Mouse (Mus musculus) stomach, embryonic 15.5 days (tissue): ENCODE data around the gene Pla1a. TPM values are rescaled to one million over a fixed set of nuclear protein-coding genes. Genes with fewer than 3 reads are reported as not detected.

Experiments
- ATAC-seq: fragments of 200-750 bp; cut with Nextera tagmentation; 2 replicates; pipeline ENCODE4 v1.8.0; 2017; ENCODE audit warnings: low read depth, moderate number of reproducible peaks, moderate TSS enrichment; ENCODE audit not compliant: insufficient read depth, low FRiP score
- H3K27ac ChIP-seq: fragments of 300-500 bp; sonication (generic); 2 replicates; pipeline ENCODE4 v1.5.1; 2015; ENCODE audit warnings: mild to moderate bottlenecking, inconsistent platforms
- H3K27me3 ChIP-seq: fragments of 300-500 bp; sonication (generic); replicated peaks from 2 replicates; pipeline ENCODE4 v1.6.1; 2015; ENCODE audit warnings: inconsistent platforms
- H3K36me3 ChIP-seq: fragments of 300-500 bp; sonication (generic); 2 replicates; pipeline ENCODE4 v1.6.1; 2015; ENCODE audit warnings: inconsistent platforms
- H3K4me1 ChIP-seq: fragments of 300-500 bp; sonication (generic); 2 replicates; pipeline ENCODE4 v1.6.1; 2015; ENCODE audit warnings: inconsistent platforms
- H3K4me2 ChIP-seq: fragments of 300-500 bp; sonication (generic); 2 replicates; pipeline ENCODE4 v1.6.1; 2015; ENCODE audit warnings: mild to moderate bottlenecking, inconsistent platforms
- H3K4me3 ChIP-seq: fragments of 300-500 bp; sonication (generic); replicated peaks from 2 replicates; pipeline ENCODE4 v1.5.1; 2015; ENCODE audit warnings: inconsistent platforms
- H3K9ac ChIP-seq: fragments of 300-500 bp; sonication (generic); 2 replicates; pipeline ENCODE4 v1.6.1; 2015; ENCODE audit warnings: inconsistent platforms
- H3K9me3 ChIP-seq: fragments of 300-500 bp; sonication (generic); 2 replicates; pipeline ENCODE4 v1.6.1; 2016; ENCODE audit warnings: inconsistent platforms
- whole genome bisulfite sequencing: fragments of 180-500 bp; shearing (Covaris S2); methylation state at CpG from one replicate; pipeline ENCODE4 v1.1.7; 2015; 5-methylcytosine and 5-hydroxymethylcytosine counted together
- polyA plus RNA-seq: library from polyadenylated mRNA; unstranded; fragments of >200 nt; fragmentation: Nextera tagmentation; extraction: Ambion mirVana; gene quantifications from 2 replicates; pipeline ENCODE4 v1.2.1, GENCODE M21; 2015

Gene Pla1a
- polyA plus RNA-seq, 1 experiment from 2014 or later: 3.2 TPM

DNA sequence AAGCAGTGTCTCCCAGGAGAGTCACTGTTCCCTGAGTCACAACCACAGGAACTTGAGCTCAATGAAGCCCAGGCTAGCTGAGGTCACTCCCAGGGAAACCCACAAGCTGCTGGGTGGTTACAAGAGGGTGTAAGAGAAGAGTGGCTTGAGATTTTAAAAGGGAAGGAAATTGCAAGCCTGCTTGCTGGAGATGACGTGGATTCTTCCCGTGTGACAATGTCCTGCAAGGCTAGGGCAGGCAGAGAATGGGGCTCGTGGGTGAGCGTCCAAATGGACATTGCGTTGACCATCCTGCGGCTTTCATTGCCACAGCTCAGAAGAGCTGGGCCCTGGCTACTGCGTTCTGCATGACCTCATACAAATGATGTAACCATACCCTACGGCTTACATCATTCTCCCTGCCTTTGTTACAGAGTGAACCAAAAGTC, 38.7 kb downstream of the Pla1a start:
- H3K36me3 ChIP-seq: no peaks in the 10 kb centered on the region
- ATAC-seq: no peak
- H3K4me1 ChIP-seq: peaks cover 6% of the 10 kb centered on the region
- H3K4me2 ChIP-seq: no peak overlapping the region
- H3K9me3 ChIP-seq: no peaks in the 10 kb centered on the region
- H3K27ac ChIP-seq: no peak overlapping the region
- H3K4me3 ChIP-seq: no peak overlapping the region
- WGBS: 85% methylated on average over 8 of the region's 8 CpGs
- no peaks in the 10 kb centered on the region for H3K27me3 ChIP-seq
- H3K9ac ChIP-seq: no peak overlapping the region

DNA sequence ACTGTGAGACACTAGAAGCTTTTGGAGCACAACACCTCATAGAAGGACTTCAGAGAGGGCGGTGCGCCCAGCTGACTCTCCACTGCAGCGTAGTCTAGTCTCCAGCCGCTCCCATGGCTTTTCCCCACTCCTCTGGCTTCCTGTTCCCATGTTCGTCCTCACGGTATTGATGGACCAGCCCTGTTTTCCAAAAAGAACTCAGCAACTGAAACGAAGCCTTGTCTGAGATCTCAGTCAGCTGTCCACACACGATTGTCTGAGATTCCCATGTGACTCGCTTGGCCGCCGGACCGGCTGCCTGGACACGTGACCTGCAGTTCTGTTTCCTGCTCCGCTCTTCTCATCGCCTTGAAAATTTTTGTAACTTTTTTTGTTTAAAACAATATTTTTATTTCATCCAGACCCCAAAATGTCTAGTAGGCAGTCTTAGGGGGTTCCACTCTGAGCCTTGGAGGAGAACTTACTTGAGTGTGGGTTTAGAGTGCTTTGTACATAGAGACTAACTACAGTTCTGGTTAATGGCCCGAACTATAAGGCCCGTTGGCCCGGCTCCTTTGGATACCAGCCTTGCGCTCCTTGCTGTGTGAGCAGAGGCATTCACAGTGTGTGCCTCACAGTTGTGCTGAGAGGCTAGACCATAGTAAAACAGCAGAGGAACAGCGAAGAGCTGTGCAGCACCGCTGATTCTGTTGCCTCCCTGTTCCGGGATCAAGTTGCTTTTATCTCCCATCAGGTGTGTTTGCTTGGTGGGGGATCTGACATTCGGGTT, 40.6 kb downstream of the Pla1a start:
- Histone ChIP-seq H3K27ac (no peak overlapping the region), H3K4me3 (no peak overlapping the region), H3K4me2 (no peak overlapping the region), H3K27me3 (no peaks in the 10 kb centered on the region), H3K4me1 (peaks cover 4% of the 10 kb centered on the region), H3K9me3 (no peaks in the 10 kb centered on the region), H3K9ac (no peak overlapping the region), H3K36me3 (no peaks in the 10 kb centered on the region)
- WGBS: 70% methylated on average over 23 of the region's 23 CpGs
- no peak for ATAC-seq

GRCm38 (mm10) chr16:38390322-38390721, 42.6 kb downstream of the Pla1a start:
- Histone ChIP-seq H3K9me3 (no peaks in the 10 kb centered on the region), H3K4me1 (no peaks in the 10 kb centered on the region), H3K27me3 (no peaks in the 10 kb centered on the region), H3K4me3 (no peak overlapping the region), H3K4me2 (no peak overlapping the region), H3K27ac (no peak overlapping the region), H3K9ac (no peak overlapping the region), H3K36me3 (no peaks in the 10 kb centered on the region)
- ATAC-seq: no peak
- 86% methylated on average over 7 of the region's 7 CpGs for WGBS

DNA sequence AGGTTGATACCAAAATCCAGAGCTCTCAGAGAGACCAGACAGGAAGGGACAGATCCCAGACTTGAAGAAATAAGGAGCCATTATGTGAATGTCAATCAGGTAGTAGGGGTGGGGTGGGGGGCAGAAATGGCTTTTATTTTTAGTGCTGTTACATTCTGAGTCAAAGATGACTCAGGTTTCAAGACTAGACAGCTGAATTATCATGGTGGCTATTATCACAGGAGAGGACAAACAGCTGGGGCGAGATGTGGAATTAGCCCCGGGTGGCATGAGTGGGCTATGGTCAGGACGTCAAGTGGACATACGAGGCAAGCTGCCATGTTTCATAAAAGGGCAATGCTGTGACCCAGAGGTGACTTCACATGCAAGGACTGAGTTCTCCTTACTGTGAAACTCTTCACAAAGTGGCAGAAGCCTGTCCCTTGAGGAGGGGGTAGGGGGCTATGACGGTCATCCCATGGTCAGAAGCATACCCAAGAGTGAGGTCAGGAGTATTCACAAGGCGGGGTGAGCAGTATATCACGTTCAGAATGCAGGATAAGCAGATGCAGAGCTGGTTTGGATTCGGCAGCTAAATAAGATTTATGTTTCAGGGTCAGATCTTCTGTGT, 43.6 kb downstream of the Pla1a start:
- Histone ChIP-seq H3K36me3 (no peaks in the 10 kb centered on the region), H3K9ac (no peak overlapping the region), H3K27ac (no peak overlapping the region), H3K4me2 (no peak overlapping the region), H3K4me1 (no peaks in the 10 kb centered on the region), H3K9me3 (no peaks in the 10 kb centered on the region), H3K27me3 (no peaks in the 10 kb centered on the region), H3K4me3 (no peak overlapping the region)
- ATAC-seq: no peak
- WGBS: 74% methylated on average over 8 of the region's 8 CpGs

DNA sequence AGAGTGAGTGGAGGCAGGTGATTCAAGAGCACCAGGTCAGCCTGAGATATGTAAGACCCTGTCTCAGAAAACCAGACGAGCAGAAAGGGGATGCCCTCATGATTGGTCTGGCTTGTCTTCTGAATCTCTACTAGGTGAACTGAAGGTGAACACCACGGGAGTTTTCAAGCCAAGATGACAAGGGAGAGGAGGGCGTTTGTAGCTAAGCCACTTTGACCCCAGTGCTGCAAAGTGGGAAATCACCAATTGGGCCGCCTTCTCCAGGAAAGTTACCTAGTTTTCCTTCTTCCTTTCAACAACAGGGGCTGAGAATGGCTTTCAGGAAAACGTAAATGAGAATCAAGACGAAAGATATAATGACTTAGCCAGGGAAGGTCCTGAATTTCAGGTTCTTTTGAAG, 44.2 kb downstream of the Pla1a start:
- WGBS: 74% methylated on average over 6 of the region's 6 CpGs
- Histone ChIP-seq H3K4me2 (no peak overlapping the region), H3K9me3 (no peaks in the 10 kb centered on the region), H3K27ac (no peak overlapping the region), H3K36me3 (no peaks in the 10 kb centered on the region), H3K27me3 (no peaks in the 10 kb centered on the region), H3K4me1 (no peaks in the 10 kb centered on the region), H3K4me3 (no peak overlapping the region), H3K9ac (no peak overlapping the region)
- no peak for ATAC-seq

DNA sequence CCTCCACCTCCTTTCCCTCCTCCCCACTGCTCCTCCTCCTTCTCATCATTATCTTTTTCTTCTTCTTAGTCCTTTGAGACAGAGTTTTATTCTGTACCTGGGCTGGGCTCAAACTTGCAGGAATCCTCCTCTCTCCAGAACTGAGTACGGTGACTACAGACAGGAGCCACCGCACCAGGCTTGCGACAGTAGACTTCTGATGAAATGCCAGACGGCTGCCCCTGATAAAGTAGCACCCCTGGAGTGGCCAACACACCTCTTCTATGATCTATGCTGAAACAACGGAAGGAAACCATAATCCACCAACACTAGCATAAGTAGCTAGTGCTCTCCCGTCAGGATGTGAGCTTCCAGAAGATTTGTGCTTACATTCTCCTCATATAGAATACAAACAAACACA, 45.6 kb downstream of the Pla1a start:
- no peak; the same call in 1 of the 2 replicates for ATAC-seq
- WGBS: 86% methylated on average over 6 of the region's 6 CpGs
- no peaks in the 10 kb centered on the region for H3K9me3 ChIP-seq
- no peaks in the 10 kb centered on the region for H3K27me3 ChIP-seq
- no peaks in the 10 kb centered on the region for H3K36me3 ChIP-seq
- H3K4me2 ChIP-seq: no peak overlapping the region
- H3K27ac ChIP-seq: no peak overlapping the region
- no peak overlapping the region for H3K4me3 ChIP-seq
- H3K9ac ChIP-seq: no peak overlapping the region
- H3K4me1 ChIP-seq: no peaks in the 10 kb centered on the region

GRCm38 (mm10) chr16:38385700-38386099, 47.2 kb downstream of the Pla1a start:
- Histone ChIP-seq H3K4me3 (no peak overlapping the region), H3K27me3 (no peaks in the 10 kb centered on the region), H3K36me3 (no peaks in the 10 kb centered on the region), H3K4me1 (no peaks in the 10 kb centered on the region), H3K4me2 (no peak overlapping the region), H3K9ac (no peak overlapping the region), H3K9me3 (no peaks in the 10 kb centered on the region), H3K27ac (no peak overlapping the region)
- 91% methylated on average over 4 of the region's 4 CpGs for WGBS
- no peak for ATAC-seq

DNA sequence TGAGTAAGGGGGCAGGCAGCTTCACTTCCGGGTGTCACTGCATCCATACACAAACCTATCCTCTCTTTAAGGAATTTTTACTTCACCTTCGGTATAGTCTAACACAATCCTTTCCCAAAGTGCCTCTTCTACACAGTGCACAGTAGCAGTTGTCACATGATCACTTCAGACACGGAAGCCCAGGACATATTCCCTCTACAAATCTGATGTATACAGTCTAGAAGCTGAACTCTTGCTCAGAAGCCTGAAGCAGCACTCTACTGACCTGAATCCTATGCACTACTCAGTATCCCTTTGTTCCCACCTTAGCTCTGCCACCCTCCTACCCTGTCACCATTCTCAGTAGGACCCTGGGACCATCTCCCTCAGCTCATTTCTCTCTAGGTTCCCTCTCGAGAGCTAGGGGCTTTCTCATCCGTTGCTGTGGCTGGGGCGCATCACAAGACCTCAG, 47.7 kb downstream of the Pla1a start:
- Histone ChIP-seq H3K4me1 (no peaks in the 10 kb centered on the region), H3K36me3 (no peaks in the 10 kb centered on the region), H3K27ac (no peak overlapping the region), H3K9ac (no peak overlapping the region), H3K9me3 (no peaks in the 10 kb centered on the region), H3K4me3 (no peak overlapping the region), H3K4me2 (no peak overlapping the region), H3K27me3 (no peaks in the 10 kb centered on the region)
- ATAC-seq: no peak
- WGBS: 79% methylated on average over 6 of the region's 6 CpGs

GRCm38 (mm10) chr16:38383683-38384082, 49.3 kb downstream of the Pla1a start:
- H3K27me3 ChIP-seq: no peaks in the 10 kb centered on the region
- H3K27ac ChIP-seq: no peak overlapping the region
- ATAC-seq: no peak
- H3K9ac ChIP-seq: no peak overlapping the region
- H3K4me1 ChIP-seq: no peaks in the 10 kb centered on the region
- H3K4me3 ChIP-seq: no peak overlapping the region
- WGBS: 75% methylated on average over 2 of the region's 2 CpGs
- H3K4me2 ChIP-seq: no peak overlapping the region
- H3K9me3 ChIP-seq: no peaks in the 10 kb centered on the region
- no peaks in the 10 kb centered on the region for H3K36me3 ChIP-seq

- Histone ChIP-seq H3K9ac (no peak overlapping the region), H3K27ac (no peak overlapping the region), H3K27me3 (no peaks in the 10 kb centered on the region), H3K4me1 (peaks cover 5% of the 10 kb centered on the region; the same call in 1 of the 2 replicates), H3K9me3 (no peaks in the 10 kb centered on the region), H3K36me3 (no peaks in the 10 kb centered on the region), H3K4me3 (no peak overlapping the region), H3K4me2 (no peak overlapping the region)
- 86% methylated on average over 3 of the region's 3 CpGs for WGBS
- ATAC-seq: no peak
Observed at GRCm38 (mm10) chr16:38379926-38380325, 53.0 kb downstream of the Pla1a start.

GRCm38 (mm10) chr16:38379493-38379892, 53.5 kb downstream of the Pla1a start:
- no peak overlapping the region for H3K27ac ChIP-seq
- ATAC-seq: no peak
- no peak overlapping the region for H3K9ac ChIP-seq
- H3K4me2 ChIP-seq: no peak overlapping the region
- 38% methylated on average over 3 of the region's 3 CpGs for WGBS
- no peak overlapping the region for H3K4me3 ChIP-seq
- H3K4me1 ChIP-seq: peaks cover 5% of the 10 kb centered on the region; the same call in 1 of the 2 replicates
- no peaks in the 10 kb centered on the region for H3K27me3 ChIP-seq
- H3K36me3 ChIP-seq: no peaks in the 10 kb centered on the region
- no peaks in the 10 kb centered on the region for H3K9me3 ChIP-seq

GRCm38 (mm10) chr16:38379088-38379487, 53.9 kb downstream of the Pla1a start:
- Histone ChIP-seq H3K9me3 (no peaks in the 10 kb centered on the region), H3K4me3 (no peak overlapping the region), H3K36me3 (no peaks in the 10 kb centered on the region), H3K9ac (no peak overlapping the region), H3K27ac (no peak overlapping the region), H3K27me3 (no peaks in the 10 kb centered on the region), H3K4me1 (peaks cover 5% of the 10 kb centered on the region; the same call in 1 of the 2 replicates), H3K4me2 (no peak overlapping the region)
- ATAC-seq: no peak
- 30% methylated on average over 6 of the region's 6 CpGs for WGBS
